Mouse (Mus musculus) ES-E14 (cell line): ENCODE measurements at regions not wholly inside any gene's neighbourhood (a gene's known extent, or its start where the extent isn't known, plus 50 kb on each side); places are given as distances from the start of the nearest gene placed in this dataset.

Experiments used
- CHD2 ChIP-seq: IDR thresholded peaks from 2 replicates; pipeline ENCODE4 v1.6.1; 2014; ENCODE audit warnings: mild to moderate bottlenecking, low read depth, low read length, inconsistent platforms
- HCFC1 ChIP-seq: IDR thresholded peaks from 2 replicates; pipeline ENCODE4 v1.6.1; 2012; ENCODE audit warnings: low read length, inconsistent platforms, borderline replicate concordance; ENCODE audit not compliant: insufficient read depth
- ZC3H11A ChIP-seq: IDR thresholded peaks from 2 replicates; pipeline ENCODE4 v1.6.1; 2012; ENCODE audit warnings: low read depth, mild to moderate bottlenecking, inconsistent platforms, low read length, borderline replicate concordance

GRCm38 (mm10) chr2:131757183-131757903, 102.2 kb downstream of the Erv3 start:
- TF ChIP-seq CHD2: no peak
- TF ChIP-seq HCFC1: no peak
- TF ChIP-seq ZC3H11A: no peak
